Mouse (Mus musculus) heart, embryonic 10.5 days (tissue): ENCODE results near the gene Plppr1. TPM values are rescaled to one million over a fixed set of nuclear protein-coding genes. Genes with fewer than 3 reads are reported as not detected.

ENCODE experiments used
- DNase-seq: peaks from one replicate; pipeline ENCODE4 v3.0.0-alpha.2; 2017; ENCODE audit warnings: low spot score
- H3K27ac ChIP-seq: fragments of 300-500 bp; sonication (generic); 2 replicates; pipeline ENCODE4 v1.5.1; 2016; ENCODE audit warnings: mild to moderate bottlenecking
- H3K27me3 ChIP-seq: fragments of 300-500 bp; sonication (generic); 2 replicates; pipeline ENCODE4 v1.6.1; 2016; ENCODE audit warnings: mild to moderate bottlenecking; ENCODE audit not compliant: poor library complexity, insufficient read depth, severe bottlenecking
- H3K36me3 ChIP-seq: fragments of 300-500 bp; sonication (generic); 2 replicates; pipeline ENCODE4 v1.6.1; 2016; ENCODE audit warnings: mild to moderate bottlenecking, moderate library complexity
- H3K4me1 ChIP-seq: fragments of 300-500 bp; sonication (generic); 2 replicates; pipeline ENCODE4 v1.6.1; 2016; ENCODE audit warnings: mild to moderate bottlenecking
- H3K4me3 ChIP-seq: fragments of 300-500 bp; sonication (generic); 2 replicates; pipeline ENCODE4 v1.5.1; 2016; ENCODE audit warnings: mild to moderate bottlenecking, moderate library complexity
- H3K9me3 ChIP-seq: fragments of 300-500 bp; sonication (generic); 2 replicates; pipeline ENCODE4 v1.6.1; 2016; ENCODE audit warnings: mild to moderate bottlenecking, moderate library complexity
- WGBS: fragments of 180-500 bp; shearing (Covaris S2); methylation state at CpG from one replicate; pipeline ENCODE4 v1.1.7; 2016; 5-methylcytosine and 5-hydroxymethylcytosine counted together
- polyA plus RNA-seq: library from polyadenylated mRNA; unstranded; fragments of >200 nt; fragmentation: Nextera tagmentation; extraction: Ambion mirVana; gene quantifications from 2 replicates; pipeline ENCODE4 v1.2.1, GENCODE M21; 2016

Plppr1 gene
- polyA plus RNA-seq = 2.0 and 2.4 TPM in 2 replicates

DNA sequence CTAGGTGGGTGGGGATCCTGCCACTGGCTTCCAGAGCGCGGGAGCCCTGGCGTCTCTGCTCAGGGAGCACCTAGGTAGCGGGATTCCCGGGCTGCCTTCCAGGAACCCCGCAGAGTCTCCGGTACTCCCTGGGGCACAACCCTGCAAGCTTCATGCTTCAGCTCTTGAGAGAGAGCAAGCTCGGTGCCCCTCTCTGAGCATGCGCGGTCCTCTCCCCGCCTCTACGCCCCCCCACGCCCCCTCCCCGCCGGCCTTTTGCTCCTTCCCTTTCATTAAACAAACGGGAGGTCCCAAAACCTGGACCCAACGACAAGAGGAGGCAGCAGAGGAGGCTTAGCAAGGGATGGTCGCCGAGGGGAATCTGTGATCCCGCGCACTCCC is at the start of gene Plppr1:
Gene Plppr1, plus strand, starts transcription at position 253 of the 381 bp plus-strand sequence.
- 0% methylated on average over 21 of the region's 21 CpGs for WGBS
- Histone ChIP-seq H3K4me1 (peaks cover 24% of the 10 kb centered on the region), H3K4me3 (peak within 1 kb of the TSS; percentile 75), H3K36me3 (no peaks in the 10 kb centered on the region), H3K27me3 (peaks cover 21% of the 10 kb centered on the region), H3K9me3 (no peaks in the 10 kb centered on the region), H3K27ac (peak within 1 kb of the TSS; percentile 80)
- peak; percentile 82 for DNase-seq

DNA sequence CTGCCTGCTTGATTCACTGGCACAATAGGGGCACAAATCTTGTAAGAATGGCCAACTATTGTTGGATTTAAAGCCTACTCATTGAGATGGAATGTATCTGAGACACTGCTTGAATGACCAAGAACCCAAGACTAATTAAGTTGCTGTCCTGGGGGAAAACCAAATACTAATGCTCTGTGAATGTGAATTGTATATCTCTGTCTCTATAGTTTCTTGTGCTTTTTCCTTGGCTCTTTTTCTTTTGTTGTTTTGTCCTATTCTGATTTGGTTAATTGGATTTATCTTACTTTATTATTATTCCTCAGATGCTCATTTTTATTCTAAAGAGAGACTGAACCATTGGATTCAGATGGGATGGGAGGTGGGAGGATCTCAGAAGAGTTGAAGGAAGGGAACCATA is 42.4 kb upstream of the Plppr1 start:
- Histone ChIP-seq H3K4me3 (no peak overlapping the region), H3K27ac (no peak overlapping the region), H3K4me1 (no peaks in the 10 kb centered on the region), H3K9me3 (no peaks in the 10 kb centered on the region), H3K36me3 (no peaks in the 10 kb centered on the region), H3K27me3 (no peaks in the 10 kb centered on the region)
- no peak for DNase-seq

DNA sequence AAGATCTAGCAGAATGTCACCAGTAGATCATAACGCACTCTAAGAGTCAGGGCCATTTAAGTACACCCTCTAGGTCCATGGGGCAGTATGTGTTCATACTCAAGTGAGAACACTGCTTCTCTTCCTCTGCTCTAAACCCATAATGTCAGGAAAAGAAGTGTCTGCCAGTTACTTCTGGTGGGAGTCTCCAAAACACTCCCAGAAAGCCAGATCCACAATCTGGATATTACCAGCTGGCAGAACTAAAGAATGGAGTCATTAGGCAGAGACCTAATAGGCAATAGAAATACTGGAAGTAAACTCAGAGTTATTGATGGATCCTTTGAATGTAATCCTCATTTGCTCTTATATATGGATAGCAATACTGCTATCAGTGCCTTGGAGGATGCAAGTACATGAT is 35.9 kb upstream of the Plppr1 start:
- H3K27me3 ChIP-seq = no peaks in the 10 kb centered on the region
- no peak overlapping the region for H3K27ac ChIP-seq
- no peaks in the 10 kb centered on the region for H3K9me3 ChIP-seq
- no peaks in the 10 kb centered on the region for H3K4me1 ChIP-seq
- no peak for DNase-seq
- H3K4me3 ChIP-seq = no peak overlapping the region
- WGBS = 78% methylated on average over 1 of the region's 1 CpGs
- H3K36me3 ChIP-seq = no peaks in the 10 kb centered on the region

DNA sequence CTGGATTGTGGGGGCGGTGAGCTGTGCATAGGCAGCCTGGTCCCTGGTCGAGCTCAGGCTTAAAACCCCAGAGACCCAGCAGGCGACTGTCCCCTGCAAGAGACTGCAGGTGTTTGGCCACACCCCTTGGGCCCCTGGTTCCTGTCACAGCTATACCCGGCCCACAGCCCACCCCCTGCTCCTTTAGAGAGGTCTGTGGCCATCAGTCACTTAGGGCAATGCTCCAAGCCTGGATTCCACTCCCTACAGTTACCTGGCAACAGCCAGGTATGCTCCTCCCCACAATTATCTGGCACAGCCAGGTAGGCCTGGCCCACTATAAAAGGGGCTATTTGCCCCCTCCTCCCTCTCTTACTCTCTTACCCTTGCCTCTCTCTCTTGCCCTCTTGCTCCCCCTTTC is 20.8 kb upstream of the Plppr1 start:
- Histone ChIP-seq H3K27me3 (no peaks in the 10 kb centered on the region), H3K4me3 (no peak overlapping the region), H3K36me3 (no peaks in the 10 kb centered on the region), H3K27ac (no peak overlapping the region), H3K9me3 (no peaks in the 10 kb centered on the region), H3K4me1 (no peaks in the 10 kb centered on the region)
- 57% methylated on average over 4 of the region's 4 CpGs for WGBS
- no peak for DNase-seq

DNA sequence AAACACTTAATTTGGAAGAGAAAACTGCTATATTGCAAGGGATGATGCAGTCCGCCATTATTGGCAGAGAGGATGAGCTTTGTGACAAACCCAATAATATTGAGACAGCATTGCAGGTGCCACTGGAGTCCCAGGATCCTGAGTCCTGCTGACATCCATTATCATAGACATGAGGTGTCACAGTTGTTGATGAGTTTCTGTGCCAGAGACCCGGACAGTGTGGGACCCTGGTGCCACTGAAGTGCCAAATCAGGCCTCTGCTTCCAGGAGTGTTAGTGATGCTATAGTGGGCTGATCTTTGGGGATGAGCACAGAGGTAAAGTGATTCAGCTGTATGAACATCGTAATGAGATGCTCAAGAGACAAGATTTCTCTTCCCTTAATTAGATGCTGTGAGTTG is 19.2 kb upstream of the Plppr1 start:
- no peaks in the 10 kb centered on the region for H3K4me1 ChIP-seq
- no peaks in the 10 kb centered on the region for H3K9me3 ChIP-seq
- 81% methylated on average over 3 of the region's 3 CpGs for WGBS
- H3K4me3 ChIP-seq = no peak overlapping the region
- no peak for DNase-seq
- no peaks in the 10 kb centered on the region for H3K36me3 ChIP-seq
- H3K27ac ChIP-seq = no peak overlapping the region
- H3K27me3 ChIP-seq = no peaks in the 10 kb centered on the region

DNA sequence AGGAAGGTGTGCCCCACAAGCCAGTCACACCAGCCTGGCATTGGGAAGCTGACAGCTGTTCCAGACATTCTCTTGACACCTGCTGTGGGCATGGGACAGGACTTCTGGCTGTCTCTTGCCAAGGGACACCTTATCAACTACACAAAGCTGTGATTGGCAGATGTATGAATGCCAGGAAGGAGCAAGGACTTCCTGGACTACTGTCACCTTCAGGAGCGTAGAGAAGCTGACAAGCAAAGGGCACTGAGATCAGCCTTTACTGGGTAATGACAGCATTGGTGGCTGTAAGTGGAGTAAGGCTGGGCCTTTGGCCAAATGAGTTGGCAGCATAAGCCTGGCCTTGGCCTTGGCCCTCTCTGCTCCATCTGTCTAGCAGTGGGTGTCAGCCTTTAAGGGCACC is 17.4 kb upstream of the Plppr1 start:
- Histone ChIP-seq H3K36me3 (no peaks in the 10 kb centered on the region), H3K27ac (no peak overlapping the region), H3K9me3 (no peaks in the 10 kb centered on the region), H3K27me3 (no peaks in the 10 kb centered on the region), H3K4me3 (no peak overlapping the region), H3K4me1 (no peaks in the 10 kb centered on the region)
- no peak for DNase-seq
- 50% methylated on average over 1 of the region's 1 CpGs for WGBS

DNA sequence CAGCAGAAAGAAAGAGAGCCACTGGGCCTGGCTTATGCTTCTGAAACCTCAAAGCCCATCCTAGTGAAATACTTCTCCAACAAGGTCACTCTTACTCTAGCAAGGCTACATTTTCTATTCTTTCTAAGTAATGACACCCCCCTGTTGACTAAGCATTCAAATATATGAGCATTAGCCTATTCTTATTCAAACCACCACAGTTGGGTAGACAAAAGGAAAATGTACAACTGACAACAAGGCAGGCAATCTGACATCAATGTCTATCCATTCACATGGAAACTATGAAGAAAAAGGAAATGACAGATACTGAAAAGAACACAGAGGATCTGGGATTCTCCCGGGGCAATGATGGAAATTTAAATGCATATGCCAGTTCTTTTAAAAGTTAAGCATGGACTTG is 8.4 kb upstream of the Plppr1 start:
- Histone ChIP-seq H3K27ac (no peak overlapping the region), H3K9me3 (no peaks in the 10 kb centered on the region), H3K27me3 (no peaks in the 10 kb centered on the region), H3K4me3 (no peak overlapping the region), H3K36me3 (no peaks in the 10 kb centered on the region), H3K4me1 (no peaks in the 10 kb centered on the region)
- WGBS = 85% methylated on average over 1 of the region's 1 CpGs
- no peak for DNase-seq

DNA sequence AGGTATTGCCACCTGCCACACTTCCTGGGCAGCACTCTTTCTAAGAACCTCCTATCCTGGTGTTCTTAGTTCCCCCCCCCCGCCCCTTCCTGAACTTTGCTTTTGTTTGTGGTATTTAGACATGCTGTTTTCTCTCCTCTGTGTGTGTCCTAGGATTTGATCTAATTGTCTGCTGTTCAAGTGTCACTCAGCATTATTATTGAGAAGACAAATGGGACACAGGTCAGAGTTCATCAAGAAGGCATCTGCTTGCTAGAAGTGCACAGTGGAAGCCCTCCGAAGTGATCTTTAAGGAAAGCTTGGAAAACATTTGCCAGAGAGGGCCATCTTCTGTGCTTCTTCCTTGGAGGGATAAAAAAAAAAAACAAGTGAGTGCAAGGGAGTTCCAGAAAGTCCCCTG is 1.2 kb upstream of the Plppr1 start:
- Histone ChIP-seq H3K9me3 (no peaks in the 10 kb centered on the region), H3K4me1 (peaks cover 24% of the 10 kb centered on the region), H3K36me3 (no peaks in the 10 kb centered on the region), H3K27ac (no peak overlapping the region), H3K4me3 (peak overlapping the region; percentile 75; the same call in 1 of the 2 replicates), H3K27me3 (peaks cover 21% of the 10 kb centered on the region)
- 32% methylated on average over 2 of the region's 2 CpGs for WGBS
- DNase-seq = no peak

DNA sequence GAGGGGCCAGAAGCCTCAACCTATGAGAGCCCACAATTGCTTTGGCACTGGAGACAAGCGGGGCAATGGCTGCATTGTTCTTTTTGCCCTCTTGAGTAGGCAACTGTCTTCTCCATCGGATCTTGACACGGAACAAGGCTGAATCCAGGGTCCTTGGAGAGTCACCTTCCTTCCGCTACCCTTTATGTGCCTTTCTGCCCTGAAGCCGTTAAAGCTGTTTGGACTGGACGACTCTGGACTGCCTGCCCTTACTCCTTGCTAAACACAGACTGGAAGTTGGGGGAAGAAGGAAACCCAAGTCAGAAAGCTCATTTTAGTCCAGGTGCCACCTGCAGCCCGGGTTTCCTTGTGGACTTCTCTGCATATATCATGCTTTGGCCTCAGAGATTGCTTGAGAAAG is 516 bp upstream of the Plppr1 start:
- peaks cover 21% of the 10 kb centered on the region for H3K27me3 ChIP-seq
- peak overlapping the region; percentile 75 for H3K4me3 ChIP-seq
- 9% methylated on average over 7 of the region's 7 CpGs for WGBS
- peaks cover 24% of the 10 kb centered on the region for H3K4me1 ChIP-seq
- DNase-seq = no peak
- peak overlapping the region; percentile 80 for H3K27ac ChIP-seq
- no peaks in the 10 kb centered on the region for H3K9me3 ChIP-seq
- no peaks in the 10 kb centered on the region for H3K36me3 ChIP-seq

DNA sequence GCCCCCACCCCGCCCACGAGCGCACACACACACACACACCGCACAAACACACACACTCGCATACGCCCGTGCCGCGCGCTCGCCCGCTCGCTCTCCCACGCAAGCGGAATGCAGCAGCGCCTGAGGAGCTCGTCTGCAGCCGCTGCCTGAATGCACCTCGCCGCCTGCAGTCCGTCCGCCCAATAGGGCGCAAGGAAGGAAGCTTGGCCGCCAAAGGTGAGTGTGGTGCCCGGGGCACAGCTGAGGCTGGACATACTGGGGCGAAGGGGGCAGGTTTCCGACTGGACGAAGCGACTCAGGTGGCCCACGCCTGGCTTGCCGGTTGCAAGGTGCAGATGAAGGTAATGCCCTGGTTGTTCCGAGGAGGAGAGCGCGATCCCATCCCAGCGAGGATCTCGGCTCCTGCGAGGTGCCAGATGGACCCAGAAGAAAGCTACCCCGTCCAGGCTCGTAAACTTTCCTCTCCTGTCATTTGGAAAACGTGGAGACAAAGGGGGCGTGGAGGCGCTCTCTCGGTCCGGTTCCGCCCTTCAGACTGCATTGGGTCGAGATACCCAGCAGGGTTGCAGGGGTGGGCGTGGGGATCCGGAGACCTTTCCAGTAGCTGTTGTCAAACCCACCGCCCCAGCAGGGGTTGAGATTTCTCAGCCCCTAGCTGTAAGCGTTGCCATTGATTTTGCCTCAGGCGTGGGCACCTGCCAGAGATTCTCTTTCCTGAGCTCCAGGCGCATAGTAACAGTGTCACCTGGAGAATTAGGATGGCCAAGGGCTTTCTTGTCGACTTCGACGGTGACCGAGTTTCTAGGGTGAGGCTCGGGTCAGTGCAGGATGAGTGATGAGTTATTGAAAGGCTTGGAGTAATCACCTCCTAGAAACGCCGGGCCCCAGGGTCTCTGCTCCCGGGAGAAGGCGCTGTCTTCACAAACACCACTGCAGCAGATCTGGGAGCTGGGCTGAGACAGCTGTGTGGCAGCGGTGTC is 619 bp downstream of the Plppr1 start:
- Histone ChIP-seq H3K36me3 (no peaks in the 10 kb centered on the region), H3K27ac (peak overlapping the region; percentile 80), H3K27me3 (peaks cover 21% of the 10 kb centered on the region), H3K9me3 (no peaks in the 10 kb centered on the region), H3K4me3 (peak overlapping the region; percentile 75), H3K4me1 (peaks cover 30% of the 10 kb centered on the region)
- DNase-seq = peak; percentile 79
- under 1% methylated on average over 62 of the region's 62 CpGs for WGBS

DNA sequence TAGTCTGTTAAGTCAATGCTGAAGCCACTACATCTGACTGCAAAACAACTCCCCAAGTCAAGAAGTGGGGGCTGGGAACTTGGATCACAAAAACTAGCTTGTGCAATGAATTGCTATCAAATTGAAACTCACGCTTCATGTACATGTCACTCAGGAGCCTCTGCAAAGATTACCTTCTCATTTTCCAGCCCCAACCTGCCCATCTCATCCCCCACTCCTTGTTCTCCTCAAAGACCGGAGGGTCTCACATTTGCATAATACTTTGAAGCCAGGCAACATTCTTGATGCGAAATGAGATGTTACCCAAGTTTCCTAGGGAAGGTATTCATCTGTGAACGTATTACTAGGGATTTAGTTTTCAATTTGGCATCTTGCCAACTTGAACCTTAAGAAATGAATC is 10.4 kb downstream of the Plppr1 start:
- H3K4me3 ChIP-seq = no peak overlapping the region
- H3K27me3 ChIP-seq = no peaks in the 10 kb centered on the region
- no peak for DNase-seq
- H3K36me3 ChIP-seq = no peaks in the 10 kb centered on the region
- no peak overlapping the region for H3K27ac ChIP-seq
- 0 out of 2 replicates have a peak, but pooled peaks cover 7% of the 10 kb centered on the region for H3K4me1 ChIP-seq
- H3K9me3 ChIP-seq = no peaks in the 10 kb centered on the region
- WGBS = 79% methylated on average over 4 of the region's 4 CpGs

DNA sequence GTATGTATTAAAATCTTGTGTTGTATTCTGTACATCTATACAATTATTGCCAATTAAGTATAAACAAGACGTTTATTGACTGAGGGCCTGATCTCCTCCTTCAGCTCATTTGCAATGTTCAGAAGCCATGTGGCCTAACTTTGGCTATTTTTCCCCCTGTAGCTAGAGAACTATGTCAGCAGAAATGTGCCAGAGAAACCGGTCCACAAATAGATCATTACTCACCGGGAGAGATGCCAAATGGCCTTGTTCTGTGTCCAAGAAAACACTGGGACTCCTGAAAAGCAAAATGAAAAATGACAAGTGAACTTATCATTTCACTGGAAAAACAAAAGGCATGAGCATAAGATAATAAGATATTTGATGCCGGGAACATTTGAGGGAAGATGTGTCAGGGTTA is 13.8 kb downstream of the Plppr1 start:
- no peak for DNase-seq
- no peaks in the 10 kb centered on the region for H3K27me3 ChIP-seq
- no peaks in the 10 kb centered on the region for H3K9me3 ChIP-seq
- H3K27ac ChIP-seq = no peak overlapping the region
- no peaks in the 10 kb centered on the region for H3K36me3 ChIP-seq
- 72% methylated on average over 4 of the region's 4 CpGs for WGBS
- H3K4me3 ChIP-seq = no peak overlapping the region
- no peaks in the 10 kb centered on the region for H3K4me1 ChIP-seq

DNA sequence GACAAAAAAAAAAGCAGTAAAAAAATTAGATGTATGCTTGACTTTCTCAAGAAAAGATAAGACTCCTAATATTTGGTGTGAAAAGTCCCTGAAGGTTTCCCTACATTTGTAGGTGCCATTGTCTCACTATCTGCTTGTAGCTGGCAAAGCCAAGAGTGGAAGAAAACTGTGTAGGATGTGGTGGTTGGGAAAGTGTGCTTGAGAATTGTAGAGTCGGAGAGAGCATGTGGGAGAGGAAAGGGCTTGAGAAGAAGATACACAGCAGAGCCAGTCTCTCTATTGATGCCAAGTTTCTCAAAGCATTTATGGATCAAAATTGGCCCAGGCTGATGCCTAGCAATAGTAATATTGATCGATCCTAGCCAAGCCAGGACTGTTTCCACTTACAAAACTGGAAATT is 16.8 kb downstream of the Plppr1 start:
- 89% methylated on average over 2 of the region's 2 CpGs for WGBS
- H3K4me1 ChIP-seq = no peaks in the 10 kb centered on the region

More for the DNA sequence above, 16.8 kb downstream of the Plppr1 start:
- Histone ChIP-seq H3K36me3 (no peaks in the 10 kb centered on the region), H3K9me3 (no peaks in the 10 kb centered on the region), H3K27me3 (no peaks in the 10 kb centered on the region), H3K27ac (no peak overlapping the region), H3K4me3 (no peak overlapping the region)
- DNase-seq = no peak
